Mouse (Mus musculus): ENCODE measurements around the gene Sdad1.

The Sdad1 gene

DNA sequence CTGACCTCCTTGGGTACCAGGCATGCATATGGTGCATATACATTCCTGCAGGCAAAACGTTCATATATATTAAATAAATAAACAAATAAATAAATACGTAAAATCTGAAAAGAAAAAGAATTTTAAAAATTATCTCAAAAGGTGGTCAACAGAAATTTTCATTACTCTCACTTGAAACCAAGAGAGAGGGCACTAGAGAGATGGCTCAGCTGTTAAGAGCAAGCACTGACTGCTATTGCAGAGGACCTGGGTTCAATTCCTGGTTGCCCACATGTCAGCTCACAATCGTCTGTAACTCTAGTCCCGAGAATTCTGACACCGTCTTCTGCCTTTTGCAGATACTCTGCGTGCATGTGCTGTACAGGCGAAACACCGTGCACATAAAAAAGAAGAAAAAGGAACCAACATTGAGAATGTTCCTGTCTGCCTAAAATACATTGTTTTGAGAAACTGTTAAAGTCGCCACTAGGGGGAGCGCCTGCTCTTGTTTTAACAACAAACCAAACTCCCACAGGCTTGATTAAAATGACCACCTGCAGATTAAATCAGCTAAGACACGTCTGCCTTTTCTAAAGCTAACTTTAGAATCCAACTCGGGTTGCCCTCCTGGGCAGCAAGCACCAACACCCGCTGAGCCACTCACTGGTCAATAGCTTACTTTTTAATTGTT, 1.9 kb upstream of the Sdad1 start:
- DNase-seq (ENCODE audit: extremely low spot score), result peak; percentile 74

- no peak for DNase-seq (ENCODE audit: extremely low spot score)
Measured at GRCm38 (mm10) chr5:92304291-92304690, 6.0 kb downstream of the Sdad1 start.

GRCm38 (mm10) chr5:92302149-92302840, 8.0 kb downstream of the Sdad1 start:
- DNase-seq (ENCODE audit: extremely low spot score), result no peak

GRCm38 (mm10) chr5:92294525-92294924, 15.8 kb downstream of the Sdad1 start:
- no peak for DNase-seq (ENCODE audit: extremely low spot score)

GRCm38 (mm10) chr5:92291652-92292414, 18.4 kb downstream of the Sdad1 start:
- no peak for DNase-seq (ENCODE audit: extremely low spot score)

DNA sequence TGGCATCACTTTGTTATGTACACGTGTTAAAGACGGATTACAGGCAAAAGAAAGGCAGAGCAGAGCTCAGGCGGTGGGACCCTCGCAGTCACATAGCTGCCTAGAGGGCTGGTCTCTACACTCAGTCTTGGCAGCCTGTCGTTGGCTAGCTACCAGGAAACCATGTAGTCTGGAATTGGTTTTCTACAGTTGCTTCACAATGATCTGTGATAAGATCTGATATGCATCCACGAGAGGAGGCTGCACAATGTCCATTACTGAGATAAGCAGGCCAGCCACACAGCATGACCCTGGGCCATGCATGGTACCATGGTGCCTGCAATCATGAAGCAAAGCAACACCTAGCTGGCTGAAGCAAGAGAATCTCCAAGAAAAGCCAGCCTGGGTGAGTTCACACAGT, 22.4 kb downstream of the Sdad1 start:
- no peak for DNase-seq (ENCODE audit: extremely low spot score)

DNA sequence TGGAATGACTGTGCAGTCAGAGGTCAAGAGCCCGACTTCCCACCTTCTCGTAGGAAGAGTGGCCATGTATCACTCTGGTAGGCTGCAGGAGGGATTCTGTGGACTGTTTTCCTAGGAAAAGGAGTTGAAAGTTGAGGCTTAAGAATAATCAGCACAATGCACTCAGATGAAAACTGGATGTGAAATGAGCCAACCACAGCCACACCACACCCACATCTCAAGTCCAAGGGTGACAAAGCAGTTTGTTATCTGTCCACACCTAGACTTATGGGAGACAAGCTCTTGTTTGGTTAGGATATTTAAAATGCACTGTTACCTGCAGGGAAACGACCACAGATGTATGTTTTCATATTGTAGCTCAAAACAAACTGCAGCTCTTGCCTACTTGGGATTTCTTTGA, 27.2 kb downstream of the Sdad1 start:
- no peak for DNase-seq (ENCODE audit: extremely low spot score)

DNA sequence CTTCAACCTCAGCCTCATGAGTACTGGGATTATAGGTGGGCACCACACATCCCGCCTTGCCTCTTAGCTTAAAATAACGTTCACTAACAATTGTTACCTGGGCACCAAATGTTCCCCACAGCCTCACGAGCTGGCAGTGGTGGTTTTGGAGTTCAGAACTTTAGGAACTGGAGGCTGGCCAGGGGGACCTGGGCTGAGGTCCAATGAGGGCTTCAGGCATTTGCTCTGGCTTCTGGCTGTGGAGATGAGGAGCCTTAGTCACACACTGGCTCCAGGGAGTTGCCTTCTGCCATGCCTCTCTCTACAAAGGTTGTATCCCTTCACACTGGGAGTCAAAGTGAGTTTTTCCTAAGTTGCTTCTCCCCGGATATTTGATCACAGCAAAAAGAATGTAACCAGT, 27.7 kb downstream of the Sdad1 start:
- DNase-seq (ENCODE audit: extremely low spot score), result no peak

GRCm38 (mm10) chr5:92278942-92279537, 31.2 kb downstream of the Sdad1 start:
- DNase-seq (ENCODE audit: extremely low spot score), result no peak

- peak; percentile 87 for DNase-seq (ENCODE audit: extremely low spot score)
Measured at GRCm38 (mm10) chr5:92277437-92278394, 32.6 kb downstream of the Sdad1 start, which contains the start of gene Naaa. TSS of gene Naaa (minus strand) at chr5:92278170.

DNA sequence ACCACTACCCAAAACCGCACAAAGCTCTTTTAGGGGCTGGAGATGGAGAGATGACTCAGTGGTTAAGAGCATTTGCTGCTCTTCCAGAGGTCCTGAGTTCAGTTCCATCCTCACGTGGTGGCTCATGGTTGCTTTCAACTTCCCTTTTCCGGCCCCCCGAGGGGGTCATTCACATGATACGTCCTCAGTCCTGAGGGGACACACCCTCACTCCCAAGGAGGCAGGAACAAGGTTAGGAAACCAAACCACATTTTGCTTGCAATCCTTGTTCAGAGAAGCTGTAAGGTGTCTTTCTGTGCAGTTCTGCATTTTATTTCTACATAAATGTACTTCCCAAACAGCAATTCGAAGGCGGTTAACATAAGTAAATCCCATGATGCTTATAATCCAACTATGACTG, 39.8 kb downstream of the Sdad1 start:
- DNase-seq (ENCODE audit: extremely low spot score), result no peak

GRCm38 (mm10) chr5:92263761-92264359, 46.4 kb downstream of the Sdad1 start:
- DNase-seq (ENCODE audit: extremely low spot score), result peak; percentile 37

- no peak for DNase-seq (ENCODE audit: extremely low spot score)
Measured at GRCm38 (mm10) chr5:92262646-92263045, 47.6 kb downstream of the Sdad1 start.

GRCm38 (mm10) chr5:92256218-92256617, 54.1 kb downstream of the Sdad1 start, which contains the start of gene Ppef2:
TSS of gene Ppef2 (minus strand) at chr5:92256278.
- peak; percentile 30 for DNase-seq (ENCODE audit: extremely low spot score)

GRCm38 (mm10) chr5:92254476-92254875, 55.8 kb downstream of the Sdad1 start:
- DNase-seq (ENCODE audit: extremely low spot score), result no peak

DNA sequence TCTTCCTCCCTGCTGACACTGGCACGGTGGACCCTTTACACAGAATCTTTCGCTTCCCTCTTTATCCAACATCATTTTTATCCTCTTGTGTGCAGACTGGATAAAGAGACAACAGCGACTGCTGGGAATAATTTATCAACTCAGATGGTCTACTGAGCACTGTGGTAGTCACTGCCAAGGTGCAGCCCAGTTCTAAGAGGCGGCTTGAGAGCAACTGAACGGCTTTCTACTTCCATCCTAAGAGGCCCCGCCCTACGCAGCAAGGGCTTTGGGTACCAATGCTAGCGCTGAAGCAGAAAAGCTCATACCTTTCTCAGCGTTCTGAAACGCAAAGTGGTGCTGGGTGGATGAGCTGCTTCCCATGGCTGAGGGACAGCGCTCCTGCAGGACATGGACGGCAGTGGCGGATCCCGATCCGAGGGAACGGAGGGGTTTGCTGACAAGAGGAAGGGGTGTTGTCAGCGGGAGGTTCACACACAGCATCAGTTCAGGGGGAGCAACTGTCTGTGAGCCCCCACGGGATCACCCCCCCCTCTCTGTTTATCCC, 57.4 kb downstream of the Sdad1 start:
- DNase-seq (ENCODE audit: extremely low spot score), result peak; percentile 52

DNA sequence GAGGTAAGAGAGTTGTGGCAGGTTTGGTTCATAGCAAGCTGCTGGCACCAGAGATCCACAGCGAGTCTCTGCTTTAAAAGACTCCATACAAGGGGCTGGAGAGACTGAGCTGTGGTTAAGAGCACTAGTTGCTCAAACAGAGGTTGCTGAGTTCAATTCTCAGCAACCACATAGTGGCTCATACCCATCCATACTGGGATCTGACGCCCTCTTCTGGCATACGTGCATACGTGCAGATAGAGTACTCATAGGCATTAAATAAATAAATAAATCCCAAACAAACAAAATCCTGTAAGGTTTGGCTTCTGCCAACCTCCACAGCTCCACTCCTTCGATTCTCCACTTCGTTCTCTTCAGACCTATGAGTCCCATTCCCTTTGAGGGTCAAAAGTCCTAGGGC, 58.2 kb downstream of the Sdad1 start:
- DNase-seq (ENCODE audit: extremely low spot score), result no peak

DNA sequence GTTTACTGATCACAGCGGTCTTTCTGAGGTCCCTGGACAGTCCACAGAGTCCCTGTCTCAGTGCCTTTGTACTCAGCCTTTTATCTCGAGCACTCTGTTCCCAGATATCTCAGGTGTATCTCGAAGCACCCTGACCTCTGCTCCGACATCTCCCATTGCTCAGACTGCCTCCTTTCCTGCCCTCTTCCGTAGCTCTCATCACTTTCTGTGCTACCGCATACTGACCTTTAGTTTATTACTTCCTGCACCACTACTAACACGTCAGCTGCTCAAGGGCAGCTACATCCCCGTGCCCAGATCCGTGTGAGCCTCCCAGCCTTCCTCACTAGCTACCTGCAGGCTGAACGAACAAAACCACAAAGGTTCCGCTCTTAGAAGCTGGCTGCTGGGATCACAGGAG, 61.7 kb downstream of the Sdad1 start:
- DNase-seq (ENCODE audit: extremely low spot score), result no peak

- DNase-seq (ENCODE audit: extremely low spot score), result no peak
Measured at GRCm38 (mm10) chr5:92245483-92245882, 64.8 kb downstream of the Sdad1 start.

DNA sequence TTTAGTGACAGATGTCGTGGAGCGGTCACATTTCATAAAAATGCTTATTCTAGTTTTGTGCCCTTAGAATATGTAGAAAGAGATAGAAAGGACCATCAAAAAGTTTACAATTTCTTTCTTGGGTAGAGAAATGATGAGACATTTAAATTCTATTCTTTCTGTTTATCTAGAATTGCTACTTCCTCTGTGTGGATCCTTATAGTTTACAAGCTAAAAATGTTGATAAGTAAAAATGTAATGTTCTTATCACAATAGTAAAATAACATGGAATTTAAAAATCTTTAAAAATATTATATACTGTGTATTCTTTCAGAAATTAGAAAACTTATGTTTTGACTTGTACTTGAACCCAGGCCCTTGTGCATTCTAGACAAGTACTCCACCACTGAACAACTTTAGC, 65.4 kb downstream of the Sdad1 start:
- no peak for DNase-seq (ENCODE audit: extremely low spot score)

Data from embryo, embryonic 9.5 days (tissue).